Mouse (Mus musculus) spleen, adult 2 months (tissue): Measurements from ENCODE around the gene Sirt2.

ENCODE experiments used
- CTCF ChIP-seq: fragments of 200-500 bp; IDR thresholded peaks from 2 replicates; pipeline ENCODE4 v1.5.1; 2011; ENCODE audit warnings: mild to moderate bottlenecking, inconsistent platforms; ENCODE audit not compliant: insufficient read depth, insufficient read length, insufficient replicate concordance; ENCODE audit errors: extremely low read depth
- POLR2A ChIP-seq: fragments of 200-500 bp; IDR thresholded peaks from 2 replicates; pipeline ENCODE4 v1.6.1; 2011; ENCODE audit warnings: low read depth, low read length, inconsistent platforms

GRCm38 (mm10) chr7:28811640-28812275 is 45.2 kb downstream of the Sirt2 start:
- TF ChIP-seq CTCF (no peak), POLR2A (no peak)
